In the genomic region with DNA sequence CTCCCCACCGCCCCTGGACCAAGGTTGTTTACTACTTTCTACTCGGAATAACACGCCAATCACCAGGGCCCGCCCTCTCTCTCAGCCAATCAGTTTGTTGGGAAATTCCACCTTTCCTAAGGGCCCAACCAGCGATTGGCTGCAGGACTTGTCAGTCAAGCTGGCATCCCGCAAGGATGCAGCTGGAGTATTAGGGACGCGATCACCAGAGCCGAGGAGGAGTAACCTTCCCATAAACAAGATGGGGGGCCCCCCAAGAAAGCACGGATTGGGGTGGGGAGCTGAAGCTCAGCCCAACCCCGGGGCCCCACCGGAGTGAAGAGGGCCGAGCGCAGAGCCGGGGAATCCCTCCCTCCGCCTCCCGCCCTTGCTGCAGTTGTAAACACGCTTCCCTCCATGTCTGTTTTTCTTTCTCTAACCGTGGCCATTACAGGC, we compare ENCODE assay signal across 8 mouse cellular contexts.
A peak's percentile ranks its signal among the peaks of the same experiment; 100 is the strongest.
DNase-seq lines count a peak whose midpoint lies in the region; ATAC-seq and TF ChIP-seq lines count a peak whose summit lies in the region.

No protein-coding gene starts in this region.

- H3K27ac ChIP-seq in forebrain, postnatal 0 days (ENCODE audit: low read depth, low read length): peak overlapping the region; percentile 94
- peak overlapping the region; percentile 87 for H3K27ac ChIP-seq in lung, embryonic 16.5 days (ENCODE audit: low read length)

- DNase-seq in G1E (ENCODE audit: low spot score): peak; percentile 81
- DNase-seq in cerebellum, adult 18-20 months: peak; percentile 99 to 100
- DNase-seq in forebrain, postnatal 0 days: peak; percentile 99
- DNase-seq in layer of hippocampus, adult 9-10 months (ENCODE audit: low spot score): peak; percentile 99
- peak; percentile 98 for DNase-seq in ovary, postnatal 10 days (ENCODE audit: low spot score)
- peak; percentile 94 for DNase-seq in thymus, postnatal 10 days (ENCODE audit: low spot score in 2 of 2)

- 0 out of 2 replicates have a peak, but pooled peaks cover 2% of the 10 kb centered on the region for H3K27me3 ChIP-seq in G1E (ENCODE audit: insufficient read depth, low read length)
- H3K27me3 ChIP-seq in forebrain, postnatal 0 days (ENCODE audit: insufficient read depth, low read length): no peaks in the 10 kb centered on the region
- H3K27me3 ChIP-seq in lung, embryonic 16.5 days (ENCODE audit: control insufficient read depth, insufficient read depth, low read depth, low read length): no peaks in the 10 kb centered on the region

- no peak for TF ChIP-seq CTCF in G1E (IDR thresholded peaks at IDR 0.05; ENCODE audit: low read depth, low read length)
- TF ChIP-seq CTCF in forebrain, postnatal 0 days (IDR thresholded peaks at IDR 0.05; ENCODE audit: low read depth): no peak

- peak overlapping the region; percentile 68 for H3K9ac ChIP-seq in forebrain, postnatal 0 days
- H3K9ac ChIP-seq in lung, embryonic 16.5 days (ENCODE audit: low read length): peak overlapping the region; percentile 68

- peak; percentile 89 for ATAC-seq in G1E (ENCODE audit: extremely low read depth, insufficient number of reproducible peaks, low FRiP score, poor library complexity, severe bottlenecking)
- peak; percentile 95 for ATAC-seq in forebrain, postnatal 0 days
- ATAC-seq in hematopoietic stem cell, adult 5-6 weeks (replicated peaks in 1 of 2; ENCODE audit: insufficient read depth in 1 of 2, low FRiP score in 2 of 2, low TSS enrichment in 1 of 2, low read depth in 1 of 2, poor library complexity in 2 of 2, severe bottlenecking in 2 of 2): peak; percentile 62 to 69
- ATAC-seq in lung, embryonic 16.5 days (ENCODE audit: low read depth): peak; percentile 90

- no peaks in the 10 kb centered on the region for H3K36me3 ChIP-seq in G1E (replicated peaks)
- H3K36me3 ChIP-seq in forebrain, postnatal 0 days (ENCODE audit: insufficient read depth): no peaks in the 10 kb centered on the region
- H3K36me3 ChIP-seq in lung, embryonic 16.5 days (ENCODE audit: control insufficient read depth, insufficient read depth, low read length): no peaks in the 10 kb centered on the region

- H3K4me1 ChIP-seq in G1E (ENCODE audit: insufficient read depth, low read depth, low read length): peaks cover 37% of the 10 kb centered on the region
- H3K4me1 ChIP-seq in forebrain, postnatal 0 days (ENCODE audit: insufficient read depth): peaks cover 18% of the 10 kb centered on the region
- peaks cover 42% of the 10 kb centered on the region for H3K4me1 ChIP-seq in lung, embryonic 16.5 days (replicated peaks; ENCODE audit: control insufficient read depth, insufficient read depth, low read length)

- H3K9me3 ChIP-seq in G1E (replicated peaks): no peaks in the 10 kb centered on the region
- no peaks in the 10 kb centered on the region for H3K9me3 ChIP-seq in forebrain, postnatal 0 days (ENCODE audit: low read length)
- H3K9me3 ChIP-seq in lung, embryonic 16.5 days (ENCODE audit: control insufficient read depth, low read length): no peaks in the 10 kb centered on the region

- H3K4me2 ChIP-seq in forebrain, postnatal 0 days (ENCODE audit: low read depth): peak overlapping the region; percentile 67
- H3K4me2 ChIP-seq in lung, embryonic 16.5 days (ENCODE audit: low read depth, low read length): peak overlapping the region; percentile 93

- peak overlapping the region; percentile 70 for H3K4me3 ChIP-seq in G1E (ENCODE audit: low read depth, low read length)
- peak overlapping the region; percentile 55 for H3K4me3 ChIP-seq in forebrain, postnatal 0 days (ENCODE audit: low read depth, low read length)
- peak overlapping the region; percentile 63 for H3K4me3 ChIP-seq in lung, embryonic 16.5 days (ENCODE audit: low read length)

- WGBS in forebrain, postnatal 0 days: under 1% methylated on average over 19 of the region's 19 CpGs
- 0% methylated on average over 19 of the region's 19 CpGs for WGBS in lung, embryonic 16.5 days

Comparison
In these comparisons a context has a peak if more than half of its experiments do, and no peak if none do; other contexts are left out.
1. Peak in every context shown above with its lines: DNase-seq, ATAC-seq, H3K4me3 ChIP-seq and H3K27ac ChIP-seq.